Mouse (Mus musculus): ENCODE measurements around the gene Myh9.

- TF ChIP-seq CTCF (IDR thresholded peaks at IDR 0.05; ENCODE audit: low read depth) (no peak), EP300 (optimal IDR thresholded peaks at IDR 0.05) (no peak)
Observed at GRCm38 (mm10) chr15:77770341-77770740, 71.6 kb downstream of the Myh9 start.

All from stomach, postnatal 0 days (tissue).